Mouse (Mus musculus) forebrain, embryonic 13.5 days (tissue): Measurements from ENCODE around the gene Nkain1. TPM values are rescaled to one million over a fixed set of nuclear protein-coding genes. Genes with fewer than 3 reads are reported as not detected.

Experiments used
- ATAC-seq: fragments of 200-750 bp; cut with Nextera tagmentation; 2 replicates; pipeline ENCODE4 v1.8.0; 2017
- H3K27ac ChIP-seq: fragments of 300-500 bp; sonication (generic); 2 replicates; pipeline ENCODE4 v1.5.1; 2015; ENCODE audit warnings: inconsistent platforms, mild to moderate bottlenecking, moderate library complexity
- H3K27me3 ChIP-seq: fragments of 300-500 bp; sonication (generic); 2 replicates; pipeline ENCODE4 v1.6.1; 2015; ENCODE audit warnings: mild to moderate bottlenecking, inconsistent platforms
- H3K36me3 ChIP-seq: fragments of 300-500 bp; sonication (generic); 2 replicates; pipeline ENCODE4 v1.6.1; 2015; ENCODE audit warnings: mild to moderate bottlenecking, inconsistent platforms; ENCODE audit not compliant: poor library complexity, severe bottlenecking
- H3K4me1 ChIP-seq: fragments of 300-500 bp; sonication (generic); 2 replicates; pipeline ENCODE4 v1.6.1; 2015; ENCODE audit warnings: inconsistent platforms
- H3K4me2 ChIP-seq: fragments of 300-500 bp; sonication (generic); 2 replicates; pipeline ENCODE4 v1.6.1; 2015; ENCODE audit warnings: inconsistent platforms, mild to moderate bottlenecking, moderate library complexity
- H3K4me3 ChIP-seq: fragments of 300-500 bp; sonication (generic); 2 replicates; pipeline ENCODE4 v1.5.1; 2015; ENCODE audit warnings: mild to moderate bottlenecking, inconsistent platforms
- H3K9ac ChIP-seq: fragments of 300-500 bp; sonication (generic); 2 replicates; pipeline ENCODE4 v1.6.1; 2015; ENCODE audit warnings: mild to moderate bottlenecking, inconsistent platforms
- H3K9me3 ChIP-seq: fragments of 300-500 bp; sonication (generic); replicated peaks from 2 replicates; pipeline ENCODE4 v1.6.1; 2016; ENCODE audit warnings: inconsistent platforms
- WGBS: fragments of 180-500 bp; shearing (Covaris S2); methylation state at CpG from one replicate; pipeline ENCODE4 v1.1.7; 2015; 5-methylcytosine and 5-hydroxymethylcytosine counted together
- polyA plus RNA-seq: library from polyadenylated mRNA; unstranded; fragments of >200 nt; fragmentation: Nextera tagmentation; extraction: Ambion mirVana; gene quantifications from 2 replicates; pipeline ENCODE4 v1.2.1, GENCODE M21; 2015

The Nkain1 gene
- polyA plus RNA-seq, 1 experiment from 2014 or later, result 5.4 TPM

- Histone ChIP-seq H3K9me3 (no peaks in the 10 kb centered on the region), H3K4me2 (peak overlapping the region; percentile 22), H3K4me1 (peaks cover 78% of the 10 kb centered on the region), H3K27me3 (no peaks in the 10 kb centered on the region), H3K27ac (no peak overlapping the region), H3K9ac (no peak overlapping the region), H3K4me3 (no peak overlapping the region), H3K36me3 (no peaks in the 10 kb centered on the region)
- WGBS, result 51% methylated on average over 23 of the region's 23 CpGs
- no peak for ATAC-seq
Observed at GRCm38 (mm10) chr4:130568043-130568978, 5.7 kb downstream of the Nkain1 start.

GRCm38 (mm10) chr4:130563820-130564219 lies 10.2 kb downstream of the Nkain1 start:
- H3K4me1 ChIP-seq, result peaks cover 77% of the 10 kb centered on the region
- no peak overlapping the region for H3K9ac ChIP-seq
- peaks cover 12% of the 10 kb centered on the region; the same call in 1 of the 2 replicates for H3K36me3 ChIP-seq
- peak; percentile 83 for ATAC-seq
- H3K4me3 ChIP-seq, result no peak overlapping the region
- peak overlapping the region; percentile 42 for H3K4me2 ChIP-seq
- 12% methylated on average over 8 of the region's 8 CpGs for WGBS
- H3K27ac ChIP-seq, result 0 out of 2 replicates have a peak overlapping the region, but pooled peaks have one; percentile 31
- no peaks in the 10 kb centered on the region for H3K9me3 ChIP-seq
- H3K27me3 ChIP-seq, result no peaks in the 10 kb centered on the region

GRCm38 (mm10) chr4:130563260-130563756 lies 10.7 kb downstream of the Nkain1 start:
- peak overlapping the region; percentile 42 for H3K4me2 ChIP-seq
- H3K27ac ChIP-seq, result peak overlapping the region; percentile 31; the same call in 1 of the 2 replicates
- no peak for ATAC-seq

GRCm38 (mm10) chr4:130560576-130561310 lies 13.2 kb downstream of the Nkain1 start:
- H3K4me2 ChIP-seq, result peak overlapping the region; percentile 12; the same call in 1 of the 2 replicates
- no peaks in the 10 kb centered on the region for H3K9me3 ChIP-seq
- H3K4me3 ChIP-seq, result no peak overlapping the region
- no peak for ATAC-seq
- H3K36me3 ChIP-seq, result peaks cover 12% of the 10 kb centered on the region; the same call in 1 of the 2 replicates
- peak overlapping the region; percentile 20; the same call in 1 of the 2 replicates for H3K27ac ChIP-seq
- H3K9ac ChIP-seq, result peak overlapping the region; percentile 18; the same call in 1 of the 2 replicates
- peaks cover 85% of the 10 kb centered on the region for H3K4me1 ChIP-seq
- H3K27me3 ChIP-seq, result no peaks in the 10 kb centered on the region
- 44% methylated on average over 11 of the region's 11 CpGs for WGBS

More at GRCm38 (mm10) chr4:130563260-130563756, 10.7 kb downstream of the Nkain1 start:
- Histone ChIP-seq H3K9me3 (no peaks in the 10 kb centered on the region), H3K9ac (no peak overlapping the region), H3K4me1 (peaks cover 73% of the 10 kb centered on the region), H3K36me3 (peaks cover 12% of the 10 kb centered on the region; the same call in 1 of the 2 replicates), H3K4me3 (no peak overlapping the region), H3K27me3 (no peaks in the 10 kb centered on the region)
- 85% methylated on average over 9 of the region's 9 CpGs for WGBS

- Histone ChIP-seq H3K27ac (no peak overlapping the region), H3K4me2 (no peak overlapping the region), H3K27me3 (no peaks in the 10 kb centered on the region), H3K4me3 (no peak overlapping the region), H3K36me3 (peaks cover 12% of the 10 kb centered on the region; the same call in 1 of the 2 replicates), H3K9me3 (no peaks in the 10 kb centered on the region), H3K9ac (no peak overlapping the region; the same call in 1 of the 2 replicates), H3K4me1 (peaks cover 77% of the 10 kb centered on the region)
- WGBS, result 74% methylated on average over 3 of the region's 3 CpGs
- ATAC-seq, result no peak
Observed at GRCm38 (mm10) chr4:130559220-130559619, 14.8 kb downstream of the Nkain1 start.

GRCm38 (mm10) chr4:130557852-130558251 lies 16.1 kb downstream of the Nkain1 start:
- ATAC-seq, result no peak
- WGBS, result 79% methylated on average over 12 of the region's 12 CpGs

GRCm38 (mm10) chr4:130556992-130557391 lies 17.0 kb downstream of the Nkain1 start:
- Histone ChIP-seq H3K4me2 (no peak overlapping the region), H3K4me1 (peaks cover 77% of the 10 kb centered on the region), H3K9ac (no peak overlapping the region), H3K4me3 (no peak overlapping the region), H3K27ac (no peak overlapping the region), H3K36me3 (peaks cover 12% of the 10 kb centered on the region; the same call in 1 of the 2 replicates), H3K9me3 (no peaks in the 10 kb centered on the region), H3K27me3 (no peaks in the 10 kb centered on the region)
- ATAC-seq, result no peak
- WGBS, result 67% methylated on average over 1 of the region's 1 CpGs

More at GRCm38 (mm10) chr4:130557852-130558251, 16.1 kb downstream of the Nkain1 start:
- H3K36me3 ChIP-seq, result peaks cover 12% of the 10 kb centered on the region; the same call in 1 of the 2 replicates
- H3K9me3 ChIP-seq, result no peaks in the 10 kb centered on the region
- no peak overlapping the region for H3K4me2 ChIP-seq
- H3K9ac ChIP-seq, result no peak overlapping the region
- no peak overlapping the region for H3K27ac ChIP-seq
- no peak overlapping the region for H3K4me3 ChIP-seq
- peaks cover 77% of the 10 kb centered on the region for H3K4me1 ChIP-seq
- H3K27me3 ChIP-seq, result no peaks in the 10 kb centered on the region

- H3K4me2 ChIP-seq, result no peak overlapping the region
- no peaks in the 10 kb centered on the region for H3K27me3 ChIP-seq
- peaks cover 12% of the 10 kb centered on the region; the same call in 1 of the 2 replicates for H3K36me3 ChIP-seq
- 33% methylated on average over 5 of the region's 5 CpGs for WGBS
- no peak overlapping the region for H3K4me3 ChIP-seq
- H3K9ac ChIP-seq, result no peak overlapping the region
- ATAC-seq, result peak; percentile 51; the same call in 1 of the 2 replicates
- peak overlapping the region; percentile 48 for H3K27ac ChIP-seq
- peaks cover 78% of the 10 kb centered on the region for H3K4me1 ChIP-seq
- H3K9me3 ChIP-seq, result no peaks in the 10 kb centered on the region
Observed at GRCm38 (mm10) chr4:130556224-130556623, 17.7 kb downstream of the Nkain1 start.

- WGBS, result 17% methylated on average over 6 of the region's 6 CpGs
- Histone ChIP-seq H3K4me3 (no peak overlapping the region), H3K27me3 (no peaks in the 10 kb centered on the region), H3K4me1 (peaks cover 77% of the 10 kb centered on the region), H3K9me3 (no peaks in the 10 kb centered on the region), H3K27ac (peak overlapping the region; percentile 86), H3K36me3 (no peaks in the 10 kb centered on the region; the same call in 1 of the 2 replicates), H3K4me2 (no peak overlapping the region), H3K9ac (no peak overlapping the region)
- ATAC-seq, result no peak
Observed at GRCm38 (mm10) chr4:130553121-130553448, 20.9 kb downstream of the Nkain1 start.

- H3K4me3 ChIP-seq, result no peak overlapping the region
- no peaks in the 10 kb centered on the region; the same call in 1 of the 2 replicates for H3K36me3 ChIP-seq
- H3K27me3 ChIP-seq, result no peaks in the 10 kb centered on the region
- H3K9me3 ChIP-seq, result no peaks in the 10 kb centered on the region
- peak; percentile 34; the same call in 1 of the 2 replicates for ATAC-seq
- peak overlapping the region; percentile 34 for H3K9ac ChIP-seq
- WGBS, result 20% methylated on average over 8 of the region's 8 CpGs
- peaks cover 77% of the 10 kb centered on the region for H3K4me1 ChIP-seq
- H3K4me2 ChIP-seq, result peak overlapping the region; percentile 27
- H3K27ac ChIP-seq, result peak overlapping the region; percentile 86
Observed at GRCm38 (mm10) chr4:130552312-130553120, 21.5 kb downstream of the Nkain1 start.

GRCm38 (mm10) chr4:130550511-130550910 lies 23.5 kb downstream of the Nkain1 start:
- no peak overlapping the region for H3K4me3 ChIP-seq
- H3K27ac ChIP-seq, result peak overlapping the region; percentile 74
- ATAC-seq, result no peak
- no peaks in the 10 kb centered on the region for H3K27me3 ChIP-seq
- H3K9me3 ChIP-seq, result no peaks in the 10 kb centered on the region
- no peak overlapping the region for H3K4me2 ChIP-seq
- 85% methylated on average over 9 of the region's 9 CpGs for WGBS
- no peaks in the 10 kb centered on the region; the same call in 1 of the 2 replicates for H3K36me3 ChIP-seq
- H3K4me1 ChIP-seq, result peaks cover 80% of the 10 kb centered on the region
- no peak overlapping the region for H3K9ac ChIP-seq
